8 mouse cellular contexts compared by ENCODE assay signal in genomic region chr2:34874816-34875345, GRCm38 (mm10). TPM values are rescaled to one million over a fixed set of nuclear protein-coding genes. Genes with fewer than 3 reads are reported as not detected.
DNase-seq lines count a peak whose midpoint lies in the region; ATAC-seq and TF ChIP-seq lines count a peak whose summit lies in the region.

TSS of gene Psmd5 (minus strand) at chr2:34874968.

- TF ChIP-seq CTCF in brain, embryonic 14.5 days (IDR thresholded peaks at IDR 0.05; ENCODE audit: borderline replicate concordance, extremely low read depth, insufficient read depth, insufficient read length): no peak

- no peak for TF ChIP-seq POLR2A in brain, embryonic 14.5 days (IDR thresholded peaks at IDR 0.05; ENCODE audit: borderline replicate concordance, extremely low read depth, insufficient read depth, insufficient read length, poor library complexity, severe bottlenecking)

- peak within 1 kb of the TSS; percentile 55 for H3K27ac ChIP-seq in liver, embryonic 15.5 days (replicated peaks)

- peak within 1 kb of the TSS; percentile 42 for H3K9ac ChIP-seq in liver, embryonic 15.5 days

- H3K9me3 ChIP-seq in liver, embryonic 15.5 days (replicated peaks): no peaks in the 10 kb centered on the region

- peaks cover 14% of the 10 kb centered on the region for H3K4me1 ChIP-seq in liver, embryonic 15.5 days (replicated peaks)

- ATAC-seq in liver, embryonic 15.5 days (ENCODE audit: insufficient read depth): no peak

- peak; percentile 80 for DNase-seq in heart, adult 11 months
- no peak for DNase-seq in heart, adult 9 months (ENCODE audit: low spot score in 2 of 2)
- DNase-seq in brain, embryonic 14.5 days (ENCODE audit: low read depth): no peak
- DNase-seq in heart, adult 8-10 months (ENCODE audit: low spot score): no peak
- DNase-seq in kidney, adult 8-10 months: peak; percentile 50 to 53
- DNase-seq in yolk sac, embryonic 10.5 days (ENCODE audit: low spot score): peak; percentile 58
- no peak for DNase-seq in cerebellum, postnatal 36 days

- WGBS in liver, embryonic 15.5 days (ENCODE audit: insufficient replicate concordance): 23% methylated on average over 8 of the region's 8 CpGs

- H3K4me3 ChIP-seq in liver, embryonic 15.5 days (replicated peaks): peak within 1 kb of the TSS; percentile 48

- H3K36me3 ChIP-seq in liver, embryonic 15.5 days (replicated peaks): no peaks in the 10 kb centered on the region

- peak within 1 kb of the TSS; percentile 41 for H3K4me2 ChIP-seq in liver, embryonic 15.5 days

- H3K27me3 ChIP-seq in liver, embryonic 15.5 days: peaks cover 60% of the 10 kb centered on the region

RNA-seq across cellular contexts. Expression of gene Psmd5, which starts in this region (rescaled TPM):
- polyA plus RNA-seq in brain, embryonic 14.5 days (2012; rRNA removed): 42.4 and 44.3 TPM in 2 replicates
- total RNA-seq in heart, adult 8-10 months (2022): 10 to 100 TPM; 11.2 to 13.0 (median 11.9) TPM
- 67.5 and 71.5 TPM in 2 replicates for polyA plus RNA-seq in liver, embryonic 15.5 days (2015; fragmentation: Nextera tagmentation; extraction: Ambion mirVana)

Comparison
In these comparisons a context has a peak if more than half of its experiments do, and no peak if none do; other contexts are left out.
1. DNase-seq: peak in heart, adult 11 months (single experiment), kidney, adult 8-10 months (2 of 2) and yolk sac, embryonic 10.5 days (single experiment); none in heart, adult 9 months (0 of 2), brain, embryonic 14.5 days (single experiment), heart, adult 8-10 months (single experiment) and cerebellum, postnatal 36 days (0 of 2).